Mouse (Mus musculus): ENCODE data around the gene Sfxn2.

DNA sequence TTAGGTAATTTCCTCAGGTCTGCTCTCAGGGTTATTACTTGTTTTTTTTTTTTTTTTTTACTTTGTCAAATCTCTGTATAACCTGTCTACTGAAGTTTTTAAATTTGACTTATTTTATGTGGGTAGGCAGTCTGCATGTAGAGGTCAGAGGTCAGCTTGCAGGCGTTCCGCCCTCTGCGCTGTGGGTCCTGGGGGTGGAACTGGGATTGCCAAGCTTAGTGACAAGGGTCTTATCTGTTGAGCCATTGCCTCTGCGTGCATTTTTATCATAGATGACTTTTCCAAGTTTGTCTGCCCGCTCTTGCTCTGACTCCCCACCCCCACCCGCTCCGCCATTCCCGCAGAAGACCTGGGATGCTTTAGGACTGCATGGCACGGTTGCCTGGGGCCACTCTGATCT lies 62.6 kb downstream of the Sfxn2 start:
- TF ChIP-seq GATA1 (IDR thresholded peaks at IDR 0.05; ENCODE audit: low read length) (no peak), TAL1 (IDR thresholded peaks at IDR 0.05; ENCODE audit: low read length) (no peak)
